Mouse (Mus musculus) adrenal gland, postnatal 36 days (tissue): ENCODE measurements at regions not wholly inside any gene's neighbourhood (a gene's known extent, or its start where the extent isn't known, plus 50 kb on each side); places are given as distances from the start of the nearest gene placed in this dataset.

Experiments used
- DNase-seq, 2 experiments: peaks; one replicate each; pipeline ENCODE4 v3.0.0; 2021; ENCODE audit warnings: mixed read lengths in 1 of 2

DNA sequence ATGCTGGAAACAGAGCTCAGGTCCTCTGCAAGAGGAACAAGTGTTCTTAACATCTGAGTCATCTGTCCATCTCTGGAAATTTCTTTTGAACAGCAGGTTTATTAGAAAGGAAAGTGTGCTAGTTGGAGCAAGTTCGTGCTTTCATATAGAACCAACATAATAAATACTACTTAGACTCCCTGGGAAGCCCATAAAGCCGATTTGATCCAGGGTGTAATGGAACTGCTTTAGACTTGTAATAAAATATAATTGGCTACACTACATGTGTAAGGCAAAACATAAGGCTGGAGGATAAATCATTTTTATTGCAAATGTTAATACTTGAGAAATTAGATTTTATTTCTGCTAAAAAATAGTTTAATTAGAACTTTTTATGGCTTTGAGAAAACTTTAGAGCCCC lies 510.0 kb upstream of the Id4 start:
- no peak for DNase-seq

- no peak for DNase-seq
Observed at GRCm38 (mm10) chr13:47764802-47765597, 496.0 kb upstream of the Id4 start.

DNA sequence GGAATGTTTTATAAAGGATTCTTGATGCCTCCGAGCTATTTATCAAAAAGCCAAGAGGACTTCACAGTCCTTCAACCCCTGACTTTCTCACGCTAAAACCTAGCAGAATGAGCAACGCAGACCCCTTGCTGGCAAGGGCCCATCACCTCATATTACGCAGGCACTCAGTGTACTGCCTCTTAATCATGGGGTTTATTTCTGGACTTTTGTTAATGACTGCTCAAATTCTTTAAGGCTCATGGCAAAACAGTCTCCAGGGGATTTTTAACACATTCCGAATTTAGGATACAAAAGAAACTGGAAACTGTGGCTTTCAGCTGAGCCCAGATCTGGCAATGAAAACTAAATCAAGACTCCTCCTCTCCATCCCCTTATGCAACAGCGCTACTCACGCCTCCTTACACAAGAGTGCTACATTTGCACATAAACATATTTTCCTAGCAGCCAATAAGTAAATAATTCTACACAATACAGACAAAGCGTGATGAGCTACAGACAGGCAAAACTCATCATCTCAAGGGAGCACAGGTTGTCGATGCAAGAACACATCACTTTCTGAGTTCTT lies 492.0 kb upstream of the Id4 start:
- no peak for DNase-seq

DNA sequence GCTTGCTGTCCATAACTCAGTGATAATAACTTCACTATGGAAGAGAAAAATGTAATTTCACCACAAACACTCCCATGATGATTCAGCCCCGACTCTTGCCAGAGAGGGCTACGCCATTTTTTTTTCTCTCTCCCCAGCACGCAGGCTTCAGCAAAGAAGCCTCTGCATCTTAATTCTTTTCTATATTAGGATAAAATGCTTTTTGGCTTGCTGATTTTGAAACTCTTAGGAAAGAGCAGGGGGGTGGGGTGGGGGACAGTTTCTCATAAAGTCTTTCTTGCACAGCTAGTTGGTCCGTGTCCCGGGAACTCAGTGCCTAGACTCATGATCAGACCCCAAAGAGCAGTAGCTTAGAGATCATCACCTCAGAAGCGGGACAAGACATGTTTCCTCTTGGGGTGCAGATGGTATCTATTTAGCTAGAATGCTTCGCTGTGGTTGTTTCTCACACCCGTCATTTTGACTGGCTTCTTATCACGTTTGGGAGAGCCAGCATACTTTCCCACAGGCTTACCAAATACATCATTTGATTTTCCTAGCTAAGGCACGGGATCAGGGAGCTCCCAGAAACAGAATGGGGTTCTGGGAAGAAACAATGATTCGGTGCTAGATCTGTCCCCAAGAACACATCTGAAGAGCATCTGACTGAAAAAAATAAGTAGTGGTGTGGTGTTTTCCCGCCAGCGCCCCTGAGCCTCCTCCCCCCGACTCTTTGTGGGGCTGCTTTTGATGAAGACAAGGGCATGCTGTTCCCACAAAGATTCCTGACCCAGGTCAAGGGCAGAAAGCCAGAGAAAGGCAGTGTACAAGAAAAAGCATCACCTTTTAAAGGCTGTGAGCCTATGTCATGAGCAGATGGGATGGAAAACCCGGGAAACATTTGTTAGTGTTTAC lies 483.6 kb upstream of the Id4 start:
- DNase-seq = no peak

DNA sequence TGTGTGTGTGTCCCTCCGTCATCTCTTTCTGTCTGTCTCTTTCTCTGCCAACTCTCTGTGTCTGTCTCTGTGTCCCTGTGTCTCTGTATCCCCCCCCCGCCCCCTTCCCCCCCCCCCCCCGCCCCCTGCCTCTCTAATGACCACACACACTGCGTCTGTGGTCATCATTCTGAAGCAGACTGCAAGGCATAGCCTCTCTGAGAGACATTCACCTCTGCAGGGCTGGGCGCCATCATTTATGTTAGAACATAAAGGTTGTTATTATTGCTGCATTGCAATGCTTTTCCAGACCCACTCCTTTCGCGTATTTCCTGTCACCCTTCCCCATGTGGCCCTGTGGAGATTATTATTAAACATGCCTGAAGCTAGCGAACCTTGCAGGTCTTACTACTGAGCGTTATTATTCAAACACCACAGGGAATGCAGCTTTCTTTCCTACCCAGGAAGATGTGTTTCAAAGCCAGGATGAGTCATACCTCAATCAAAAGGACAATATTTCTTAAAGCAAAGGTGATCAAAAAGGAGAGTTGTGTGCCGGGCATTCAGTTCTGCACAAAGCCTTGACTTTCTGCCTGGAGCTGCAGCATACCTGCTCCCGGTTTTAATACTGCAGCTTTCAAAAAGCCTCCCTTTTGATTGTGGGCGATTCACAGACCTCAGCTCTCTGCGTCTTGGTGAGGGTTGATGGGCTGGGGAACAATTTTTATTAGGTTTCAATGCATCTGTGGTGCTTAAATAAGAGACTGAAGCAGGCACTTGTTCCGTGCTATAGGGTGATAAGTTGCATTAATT lies 482.6 kb upstream of the Id4 start:
- DNase-seq = no peak

DNA sequence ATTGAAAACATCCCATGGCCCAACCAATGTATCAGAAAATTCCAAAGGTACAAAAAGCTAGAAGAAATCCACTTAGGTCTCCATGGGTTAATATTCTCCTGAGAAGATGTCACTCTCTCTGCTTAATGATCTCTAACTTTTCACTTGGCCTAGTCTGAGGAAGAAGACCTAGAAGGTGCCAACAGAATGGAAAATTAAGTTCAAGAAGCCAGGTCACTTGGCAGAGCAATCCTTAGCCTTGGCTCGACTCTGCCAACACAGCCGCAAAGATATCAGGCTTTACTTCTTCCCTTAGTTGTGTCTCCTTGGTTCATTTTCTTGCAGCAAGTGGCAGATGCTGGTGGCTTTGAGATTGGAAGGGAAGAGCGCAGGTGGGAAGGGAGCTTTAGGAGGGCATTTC lies 476.6 kb upstream of the Id4 start:
- no peak for DNase-seq

GRCm38 (mm10) chr13:47797859-47798258 lies 463.2 kb upstream of the Id4 start:
- no peak for DNase-seq

DNA sequence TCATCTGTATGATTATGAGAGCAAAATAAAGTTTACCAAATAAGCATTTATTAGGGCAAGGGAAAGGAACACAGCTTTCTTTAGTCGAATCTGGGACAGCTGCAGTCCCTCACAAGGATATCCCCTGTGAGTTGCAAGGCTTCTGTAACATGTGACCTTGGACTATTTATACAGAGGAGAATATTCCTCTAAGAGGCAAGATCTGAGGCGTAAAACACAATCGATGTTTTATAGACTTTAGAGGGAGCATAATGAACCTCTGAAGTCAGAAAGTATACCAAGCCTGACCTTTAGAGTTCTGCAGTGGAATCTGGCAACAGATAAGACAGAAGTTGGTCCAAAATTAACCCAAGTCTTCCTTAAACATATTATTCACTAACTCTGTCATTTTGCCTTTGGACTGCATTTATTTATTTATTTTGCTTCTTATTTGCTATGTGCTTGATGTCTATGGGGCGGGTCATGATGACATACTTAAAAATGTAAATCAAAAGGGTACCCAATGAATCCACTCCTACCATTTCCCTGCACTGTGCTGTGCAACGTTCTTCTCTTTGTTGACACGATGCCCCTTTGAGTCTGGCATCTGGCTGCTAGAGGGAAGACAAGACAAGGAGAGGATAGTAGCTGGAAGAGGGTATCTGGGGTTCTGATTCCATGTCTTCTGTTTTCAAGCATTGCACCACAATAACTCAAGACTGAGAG lies 449.2 kb upstream of the Id4 start:
- DNase-seq = no peak

DNA sequence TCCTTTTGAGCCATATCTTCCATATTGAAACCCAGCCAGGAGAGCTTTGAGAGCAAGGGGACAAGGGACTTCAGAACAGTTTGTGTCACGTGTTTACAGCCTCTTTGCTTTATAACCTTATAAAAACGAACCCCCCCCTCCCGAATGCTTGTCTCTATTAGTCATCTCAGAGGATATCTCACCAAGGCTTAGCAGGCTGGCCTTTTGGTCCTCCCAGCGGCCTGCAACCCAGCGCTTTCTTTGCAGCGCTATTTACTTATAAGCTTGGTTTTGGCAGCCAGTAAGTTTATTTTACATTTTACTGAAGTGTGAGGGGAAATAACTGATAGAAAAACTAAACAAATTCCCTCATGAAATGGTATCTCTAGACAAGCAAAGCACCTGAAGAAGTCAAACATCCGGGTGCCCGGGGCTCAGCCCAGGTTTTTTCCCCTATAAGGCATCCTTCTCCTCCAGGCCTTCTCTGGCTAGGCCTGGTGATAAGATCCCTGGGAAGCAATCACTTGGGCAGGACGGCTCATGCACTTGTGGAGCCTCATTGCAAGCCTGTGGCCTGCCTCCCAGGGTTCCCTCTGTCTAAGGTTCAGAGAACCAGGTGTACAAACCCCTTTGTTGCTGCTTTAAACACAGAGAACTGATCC lies 442.0 kb upstream of the Id4 start:
- DNase-seq = peak; percentile 22 to 36

DNA sequence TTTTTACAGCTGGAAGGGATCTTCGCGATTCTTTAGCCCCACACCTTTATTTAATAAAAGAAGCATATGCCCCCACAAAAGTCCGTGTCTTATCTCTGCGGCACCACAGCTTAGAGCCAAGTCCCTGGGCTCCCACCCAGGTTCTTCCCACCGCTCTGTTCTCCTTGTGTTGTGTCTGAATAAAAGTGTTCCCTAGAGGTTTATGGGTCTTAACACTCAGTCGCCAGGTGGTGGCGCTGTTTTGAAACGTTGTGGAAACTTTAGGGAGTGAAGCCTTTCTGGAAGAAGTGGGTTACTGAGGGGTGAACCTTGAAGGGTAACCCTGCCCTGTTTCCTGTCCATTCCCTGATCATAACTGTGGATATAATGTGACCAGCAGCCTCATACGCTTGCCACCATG lies 424.5 kb upstream of the Id4 start:
- peak; percentile 60 to 71 for DNase-seq

GRCm38 (mm10) chr13:47842418-47842817 lies 418.6 kb upstream of the Id4 start:
- DNase-seq = no peak

DNA sequence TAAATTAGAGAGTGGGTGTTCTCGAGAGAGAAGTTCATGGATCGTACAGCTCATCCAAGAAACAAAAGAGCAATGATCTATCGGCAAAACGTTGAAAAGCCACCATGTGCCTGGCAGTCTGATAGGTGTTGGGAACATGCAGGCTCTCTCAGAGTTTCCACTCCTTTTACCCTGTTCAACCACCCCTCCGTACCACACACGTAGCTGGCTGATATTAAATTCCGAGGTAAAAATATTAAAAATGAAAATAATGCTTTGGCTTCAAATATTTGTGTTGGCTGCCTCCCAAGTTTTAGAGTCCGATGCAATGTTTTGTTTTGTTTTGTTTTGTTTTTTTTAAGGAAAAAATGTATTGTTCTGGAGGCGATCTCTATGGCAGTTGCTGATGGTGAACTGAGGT lies 418.0 kb upstream of the Id4 start:
- no peak for DNase-seq

DNA sequence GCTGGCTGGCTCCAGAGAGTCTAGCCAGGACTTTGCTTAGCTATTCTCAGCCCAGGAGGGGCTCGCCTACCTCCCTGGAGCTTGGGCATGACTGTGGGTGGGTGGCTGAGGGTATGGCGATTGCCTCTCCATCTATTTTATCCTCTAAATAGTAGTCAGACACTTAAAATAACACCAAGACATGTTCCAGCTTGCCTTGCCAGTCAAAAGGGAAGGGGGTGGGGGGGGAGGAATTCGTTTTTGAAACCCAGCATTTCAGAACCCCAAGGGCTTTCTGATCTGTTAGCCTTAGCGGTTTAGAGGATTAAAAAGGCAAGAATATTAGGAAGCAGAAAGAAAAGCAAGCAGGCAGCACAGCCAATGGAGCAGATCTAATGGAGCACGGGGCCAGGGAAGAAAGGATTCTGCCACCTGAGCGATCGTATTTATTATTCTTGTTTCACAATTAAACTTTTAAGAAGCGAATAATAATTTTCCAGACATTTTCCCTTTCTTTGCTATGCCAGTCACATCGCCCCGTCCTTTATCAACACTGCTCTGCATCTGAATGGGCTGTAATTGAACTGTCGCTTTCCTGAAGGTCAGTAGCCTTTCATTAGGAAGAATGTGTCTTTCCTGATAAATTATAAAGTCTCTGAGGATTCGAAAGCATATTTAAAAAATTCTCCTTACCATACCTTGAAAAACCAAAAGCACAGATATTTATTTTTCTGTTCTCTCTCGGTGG lies 417.3 kb upstream of the Id4 start:
- no peak for DNase-seq

- DNase-seq = no peak
Observed at GRCm38 (mm10) chr13:47846713-47847112, 414.3 kb upstream of the Id4 start.

- no peak for DNase-seq
Observed at GRCm38 (mm10) chr13:47848371-47849188, 412.4 kb upstream of the Id4 start.

DNA sequence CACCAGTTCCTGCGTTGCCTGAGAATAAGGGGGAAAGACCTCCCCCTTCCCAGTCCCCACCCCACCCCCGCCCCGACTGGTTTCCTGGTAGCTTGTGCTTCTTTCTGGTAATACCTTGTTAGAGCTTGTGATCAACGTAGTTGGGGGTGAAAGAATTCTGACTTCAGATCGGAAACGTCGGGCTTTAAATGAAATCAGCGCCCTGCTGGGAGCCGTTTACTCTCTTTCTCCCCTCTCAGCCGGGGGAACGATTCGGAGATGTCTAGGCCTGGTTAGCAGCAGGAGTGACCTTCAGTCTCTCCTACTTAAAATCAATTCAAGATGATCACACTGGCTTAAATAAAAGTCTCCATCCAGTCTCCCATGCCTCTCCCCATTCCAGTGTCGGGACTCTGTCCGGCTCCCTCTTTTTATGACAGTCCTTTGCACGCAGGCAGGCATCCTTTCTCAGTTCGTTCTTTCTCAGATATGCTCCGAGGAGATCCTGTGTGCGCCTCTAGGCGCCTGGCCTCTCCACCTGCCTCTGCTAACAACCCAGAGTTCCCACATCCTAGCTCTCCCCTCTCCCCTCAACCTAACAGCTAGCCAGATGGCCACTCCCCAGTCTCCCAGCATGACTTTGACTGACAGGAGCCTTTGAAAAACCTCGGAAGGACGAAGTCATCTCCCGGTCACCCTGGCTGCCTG lies 405.5 kb upstream of the Id4 start:
- no peak for DNase-seq

GRCm38 (mm10) chr13:47858946-47859345 lies 402.1 kb upstream of the Id4 start:
- DNase-seq = no peak

GRCm38 (mm10) chr13:47860316-47860715 lies 400.7 kb upstream of the Id4 start:
- no peak for DNase-seq

- peak; percentile 64 to 66 for DNase-seq
Observed at GRCm38 (mm10) chr13:47862896-47863295, 398.1 kb upstream of the Id4 start.
